Mouse (Mus musculus): ENCODE data around the gene Gm12830. TPM values are rescaled to one million over a fixed set of nuclear protein-coding genes. Genes with fewer than 3 reads are reported as not detected.

The Gm12830 gene
- polyA plus RNA-seq, 1 experiment from 2014 or later = not detected

GRCm38 (mm10) chr4:114846723-114847122 lies 25.2 kb downstream of the Gm12830 start:
- ATAC-seq = no peak
- Histone ChIP-seq H3K36me3 (no peaks in the 10 kb centered on the region), H3K9ac (no peak overlapping the region), H3K9me3 (replicated peaks) (0 out of 2 replicates have a peak, but pooled peaks cover 2% of the 10 kb centered on the region), H3K4me2 (no peak overlapping the region), H3K4me1 (peaks cover 4% of the 10 kb centered on the region; the same call in 1 of the 2 replicates), H3K27me3 (replicated peaks) (peaks cover 61% of the 10 kb centered on the region), H3K4me3 (no peak overlapping the region), H3K27ac (no peak overlapping the region)
- WGBS (ENCODE audit: insufficient replicate concordance) = 52% methylated on average over 6 of the region's 6 CpGs

GRCm38 (mm10) chr4:114853968-114854367 lies 32.4 kb downstream of the Gm12830 start:
- Histone ChIP-seq H3K9me3 (replicated peaks) (no peaks in the 10 kb centered on the region), H3K9ac (no peak overlapping the region), H3K4me1 (no peaks in the 10 kb centered on the region), H3K36me3 (no peaks in the 10 kb centered on the region), H3K27me3 (replicated peaks) (peaks cover 19% of the 10 kb centered on the region), H3K4me2 (no peak overlapping the region), H3K27ac (no peak overlapping the region), H3K4me3 (no peak overlapping the region)
- no peak for ATAC-seq
- WGBS (ENCODE audit: insufficient replicate concordance) = 64% methylated on average over 2 of the region's 2 CpGs

GRCm38 (mm10) chr4:114858426-114858825 lies 36.9 kb downstream of the Gm12830 start:
- ATAC-seq = no peak
- H3K36me3 ChIP-seq = no peaks in the 10 kb centered on the region
- no peak overlapping the region for H3K9ac ChIP-seq
- H3K4me3 ChIP-seq = no peak overlapping the region
- 36% methylated on average over 5 of the region's 5 CpGs for WGBS (ENCODE audit: insufficient replicate concordance)
- no peaks in the 10 kb centered on the region for H3K4me1 ChIP-seq
- no peak overlapping the region for H3K27ac ChIP-seq
- H3K9me3 ChIP-seq (replicated peaks) = no peaks in the 10 kb centered on the region
- H3K27me3 ChIP-seq (replicated peaks) = peaks cover 35% of the 10 kb centered on the region
- no peak overlapping the region for H3K4me2 ChIP-seq

GRCm38 (mm10) chr4:114863166-114863565 lies 41.6 kb downstream of the Gm12830 start:
- no peaks in the 10 kb centered on the region for H3K4me1 ChIP-seq
- H3K27ac ChIP-seq = no peak overlapping the region
- no peaks in the 10 kb centered on the region for H3K36me3 ChIP-seq
- H3K4me2 ChIP-seq = no peak overlapping the region
- H3K9ac ChIP-seq = no peak overlapping the region
- ATAC-seq = no peak
- H3K27me3 ChIP-seq (replicated peaks) = peaks cover 70% of the 10 kb centered on the region
- WGBS (ENCODE audit: insufficient replicate concordance) = 60% methylated on average over 5 of the region's 5 CpGs
- H3K9me3 ChIP-seq (replicated peaks) = no peaks in the 10 kb centered on the region
- no peak overlapping the region for H3K4me3 ChIP-seq

GRCm38 (mm10) chr4:114869765-114870490 lies 48.4 kb downstream of the Gm12830 start:
- no peak overlapping the region for H3K27ac ChIP-seq
- H3K36me3 ChIP-seq = no peaks in the 10 kb centered on the region
- H3K4me3 ChIP-seq = no peak overlapping the region
- no peak overlapping the region for H3K9ac ChIP-seq
- H3K9me3 ChIP-seq (replicated peaks) = no peaks in the 10 kb centered on the region
- peaks cover 62% of the 10 kb centered on the region for H3K27me3 ChIP-seq (replicated peaks)
- H3K4me1 ChIP-seq = no peaks in the 10 kb centered on the region
- peak; percentile 75 for ATAC-seq
- H3K4me2 ChIP-seq = no peak overlapping the region
- 53% methylated on average over 11 of the region's 11 CpGs for WGBS (ENCODE audit: insufficient replicate concordance)

GRCm38 (mm10) chr4:114876441-114876972 lies 55.0 kb downstream of the Gm12830 start:
- Histone ChIP-seq H3K4me2 (no peak overlapping the region), H3K36me3 (no peaks in the 10 kb centered on the region), H3K4me1 (no peaks in the 10 kb centered on the region), H3K9me3 (replicated peaks) (no peaks in the 10 kb centered on the region), H3K27me3 (replicated peaks) (peaks cover 62% of the 10 kb centered on the region), H3K27ac (no peak overlapping the region), H3K4me3 (no peak overlapping the region), H3K9ac (no peak overlapping the region)
- no peak for ATAC-seq
- 22% methylated on average over 8 of the region's 8 CpGs for WGBS (ENCODE audit: insufficient replicate concordance)

GRCm38 (mm10) chr4:114882232-114882631 lies 60.7 kb downstream of the Gm12830 start:
- no peak overlapping the region for H3K27ac ChIP-seq
- 74% methylated on average over 1 of the region's 1 CpGs for WGBS (ENCODE audit: insufficient replicate concordance)
- no peak overlapping the region for H3K4me3 ChIP-seq
- no peaks in the 10 kb centered on the region for H3K36me3 ChIP-seq
- ATAC-seq = no peak
- H3K4me2 ChIP-seq = no peak overlapping the region
- peaks cover 60% of the 10 kb centered on the region for H3K27me3 ChIP-seq (replicated peaks)
- H3K9ac ChIP-seq = no peak overlapping the region
- no peaks in the 10 kb centered on the region for H3K4me1 ChIP-seq
- no peaks in the 10 kb centered on the region for H3K9me3 ChIP-seq (replicated peaks)

- Histone ChIP-seq H3K27ac (no peak overlapping the region), H3K4me2 (no peak overlapping the region), H3K9me3 (replicated peaks) (no peaks in the 10 kb centered on the region), H3K36me3 (no peaks in the 10 kb centered on the region), H3K9ac (no peak overlapping the region), H3K4me3 (no peak overlapping the region), H3K27me3 (replicated peaks) (peaks cover 89% of the 10 kb centered on the region), H3K4me1 (no peaks in the 10 kb centered on the region)
- whole genome bisulfite sequencing (ENCODE audit: insufficient replicate concordance) = 10% methylated on average over 4 of the region's 4 CpGs
- ATAC-seq = no peak
These were observed 76.3 kb downstream of the Gm12830 start for GRCm38 (mm10) chr4:114897853-114898252.

GRCm38 (mm10) chr4:114899885-114900284 lies 78.4 kb downstream of the Gm12830 start:
- H3K4me3 ChIP-seq = no peak overlapping the region
- H3K36me3 ChIP-seq = no peaks in the 10 kb centered on the region
- no peaks in the 10 kb centered on the region for H3K9me3 ChIP-seq (replicated peaks)
- WGBS (ENCODE audit: insufficient replicate concordance) = 2% methylated on average over 3 of the region's 3 CpGs
- H3K9ac ChIP-seq = no peak overlapping the region
- ATAC-seq = no peak
- H3K4me1 ChIP-seq = no peaks in the 10 kb centered on the region
- H3K27me3 ChIP-seq (replicated peaks) = peaks cover 97% of the 10 kb centered on the region
- no peak overlapping the region for H3K4me2 ChIP-seq
- no peak overlapping the region for H3K27ac ChIP-seq

- no peak overlapping the region for H3K4me2 ChIP-seq
- no peaks in the 10 kb centered on the region for H3K4me1 ChIP-seq
- 6% methylated on average over 33 of the region's 33 CpGs for WGBS (ENCODE audit: insufficient replicate concordance)
- H3K27me3 ChIP-seq (replicated peaks) = peaks cover 99% of the 10 kb centered on the region
- H3K27ac ChIP-seq = no peak overlapping the region
- no peak overlapping the region for H3K4me3 ChIP-seq
- ATAC-seq = no peak
- H3K9me3 ChIP-seq (replicated peaks) = no peaks in the 10 kb centered on the region
- H3K9ac ChIP-seq = no peak overlapping the region
- H3K36me3 ChIP-seq = no peaks in the 10 kb centered on the region
These were observed 79.5 kb downstream of the Gm12830 start for GRCm38 (mm10) chr4:114900866-114901642.

GRCm38 (mm10) chr4:114901643-114902351 lies 80.3 kb downstream of the Gm12830 start:
- ATAC-seq = no peak
- 2% methylated on average over 42 of the region's 42 CpGs for WGBS (ENCODE audit: insufficient replicate concordance)
- Histone ChIP-seq H3K9me3 (replicated peaks) (no peaks in the 10 kb centered on the region), H3K36me3 (no peaks in the 10 kb centered on the region), H3K27ac (no peak overlapping the region), H3K4me1 (no peaks in the 10 kb centered on the region), H3K9ac (no peak overlapping the region), H3K4me2 (no peak overlapping the region), H3K4me3 (0 out of 2 replicates have a peak overlapping the region, but pooled peaks have one; percentile 2), H3K27me3 (replicated peaks) (peaks cover 100% of the 10 kb centered on the region)

Data from liver, embryonic 12.5 days (tissue).